Mouse (Mus musculus): ENCODE results near the gene Gstp2.
"Not testable (repeated sequence)": the region's sequence is repeated elsewhere in the genome, so short reads cannot be mapped to it uniquely, and the experiment has no call there.

Gstp2 gene

GRCm38 (mm10) chr19:4071406-4071805 lies 25.6 kb upstream of the Gstp2 start:
- ATAC-seq (ENCODE audit: insufficient number of reproducible peaks, low FRiP score, low TSS enrichment) = no peak

- ATAC-seq (ENCODE audit: insufficient number of reproducible peaks, low FRiP score, low TSS enrichment) = no peak
Measured at GRCm38 (mm10) chr19:4070756-4071155, 24.9 kb upstream of the Gstp2 start.

GRCm38 (mm10) chr19:4070311-4070710 lies 24.5 kb upstream of the Gstp2 start:
- no peak for ATAC-seq (ENCODE audit: insufficient number of reproducible peaks, low FRiP score, low TSS enrichment)

- no peak for ATAC-seq (ENCODE audit: insufficient number of reproducible peaks, low FRiP score, low TSS enrichment)
Measured at GRCm38 (mm10) chr19:4068717-4069410, 23.0 kb upstream of the Gstp2 start.

GRCm38 (mm10) chr19:4068242-4068641 lies 22.4 kb upstream of the Gstp2 start:
- not testable (repeated sequence) for ATAC-seq (ENCODE audit: insufficient number of reproducible peaks, low FRiP score, low TSS enrichment)

GRCm38 (mm10) chr19:4066877-4067276 lies 21.1 kb upstream of the Gstp2 start:
- ATAC-seq (ENCODE audit: insufficient number of reproducible peaks, low FRiP score, low TSS enrichment) = no peak

GRCm38 (mm10) chr19:4066280-4066679 lies 20.5 kb upstream of the Gstp2 start:
- no peak for ATAC-seq (ENCODE audit: insufficient number of reproducible peaks, low FRiP score, low TSS enrichment)

- ATAC-seq (ENCODE audit: insufficient number of reproducible peaks, low FRiP score, low TSS enrichment) = not testable (repeated sequence)
Measured at GRCm38 (mm10) chr19:4064501-4064900, 18.7 kb upstream of the Gstp2 start.

GRCm38 (mm10) chr19:4063357-4063756 lies 17.5 kb upstream of the Gstp2 start:
- not testable (repeated sequence) for ATAC-seq (ENCODE audit: insufficient number of reproducible peaks, low FRiP score, low TSS enrichment)

- no peak for ATAC-seq (ENCODE audit: insufficient number of reproducible peaks, low FRiP score, low TSS enrichment)
Measured at GRCm38 (mm10) chr19:4060899-4061465, 15.2 kb upstream of the Gstp2 start.

GRCm38 (mm10) chr19:4060044-4060898 lies 14.4 kb upstream of the Gstp2 start:
- not testable (repeated sequence) for ATAC-seq (ENCODE audit: insufficient number of reproducible peaks, low FRiP score, low TSS enrichment)

- ATAC-seq (ENCODE audit: insufficient number of reproducible peaks, low FRiP score, low TSS enrichment) = no peak
Measured at GRCm38 (mm10) chr19:4059069-4059740, 13.4 kb upstream of the Gstp2 start, which contains the start of gene Gstp3. Gene Gstp3, minus strand, starts transcription at chr19:4059569.

- no peak for ATAC-seq (ENCODE audit: insufficient number of reproducible peaks, low FRiP score, low TSS enrichment)
Measured at GRCm38 (mm10) chr19:4058581-4058980, 12.8 kb upstream of the Gstp2 start.

- no peak for ATAC-seq (ENCODE audit: insufficient number of reproducible peaks, low FRiP score, low TSS enrichment)
Measured at GRCm38 (mm10) chr19:4057962-4058361, 12.1 kb upstream of the Gstp2 start.

- no peak for ATAC-seq (ENCODE audit: insufficient number of reproducible peaks, low FRiP score, low TSS enrichment)
Measured at GRCm38 (mm10) chr19:4057389-4057788, 11.6 kb upstream of the Gstp2 start.

GRCm38 (mm10) chr19:4056727-4057126 lies 10.9 kb upstream of the Gstp2 start:
- no peak for ATAC-seq (ENCODE audit: insufficient number of reproducible peaks, low FRiP score, low TSS enrichment)

- ATAC-seq (ENCODE audit: insufficient number of reproducible peaks, low FRiP score, low TSS enrichment) = no peak
Measured at GRCm38 (mm10) chr19:4055947-4056693, 10.3 kb upstream of the Gstp2 start.

- no peak; the same call in 1 of the 2 replicates for ATAC-seq (ENCODE audit: insufficient number of reproducible peaks, low FRiP score, low TSS enrichment)
Measured at GRCm38 (mm10) chr19:4055216-4055946, 9.6 kb upstream of the Gstp2 start.

- ATAC-seq (ENCODE audit: insufficient number of reproducible peaks, low FRiP score, low TSS enrichment) = no peak
Measured at GRCm38 (mm10) chr19:4054613-4055012, 8.8 kb upstream of the Gstp2 start.
